Mouse (Mus musculus) heart, embryonic 13.5 days (tissue): ENCODE data around the gene Arhgap24. TPM values are rescaled to one million over a fixed set of nuclear protein-coding genes. Genes with fewer than 3 reads are reported as not detected.
A peak's percentile ranks its signal among the peaks of the same experiment; 100 is the strongest.

ENCODE experiments used
- ATAC-seq: fragments of 200-750 bp; cut with Nextera tagmentation; 2 replicates; pipeline ENCODE4 v1.8.0; 2017; ENCODE audit warnings: moderate TSS enrichment; ENCODE audit not compliant: insufficient number of reproducible peaks, low FRiP score, low TSS enrichment; ENCODE audit errors: extremely low read depth
- H3K27ac ChIP-seq: fragments of 300-500 bp; sonication (generic); replicated peaks from 2 replicates; pipeline ENCODE4 v1.5.1; 2015; ENCODE audit warnings: moderate library complexity, mild to moderate bottlenecking, inconsistent platforms
- H3K27me3 ChIP-seq: fragments of 300-500 bp; sonication (generic); replicated peaks from 2 replicates; pipeline ENCODE4 v1.6.1; 2015; ENCODE audit warnings: mild to moderate bottlenecking, inconsistent platforms
- H3K36me3 ChIP-seq: fragments of 300-500 bp; sonication (generic); 2 replicates; pipeline ENCODE4 v1.6.1; 2015; ENCODE audit warnings: mild to moderate bottlenecking, inconsistent platforms
- H3K4me1 ChIP-seq: fragments of 300-500 bp; sonication (generic); 2 replicates; pipeline ENCODE4 v1.6.1; 2015; ENCODE audit warnings: inconsistent platforms
- H3K4me2 ChIP-seq: fragments of 300-500 bp; sonication (generic); 2 replicates; pipeline ENCODE4 v1.6.1; 2015; ENCODE audit warnings: inconsistent platforms, mild to moderate bottlenecking, moderate library complexity
- H3K4me3 ChIP-seq: fragments of 300-500 bp; sonication (generic); 2 replicates; pipeline ENCODE4 v1.5.1; 2015; ENCODE audit warnings: moderate library complexity, mild to moderate bottlenecking, inconsistent platforms
- H3K9ac ChIP-seq: fragments of 300-500 bp; sonication (generic); 2 replicates; pipeline ENCODE4 v1.6.1; 2015; ENCODE audit warnings: inconsistent platforms, mild to moderate bottlenecking, moderate library complexity
- H3K9me3 ChIP-seq: fragments of 300-500 bp; sonication (generic); 2 replicates; pipeline ENCODE4 v1.6.1; 2016; ENCODE audit warnings: inconsistent platforms
- WGBS: fragments of 180-500 bp; shearing (Covaris S2); methylation state at CpG from one replicate; pipeline ENCODE4 v1.1.7; 2015; ENCODE audit warnings: mixed read lengths; 5-methylcytosine and 5-hydroxymethylcytosine counted together
- polyA plus RNA-seq: library from polyadenylated mRNA; unstranded; fragments of >200 nt; fragmentation: Nextera tagmentation; extraction: Ambion mirVana; gene quantifications from 2 replicates; pipeline ENCODE4 v1.2.1, GENCODE M21; 2015

Arhgap24 gene
- polyA plus RNA-seq, 1 experiment from 2014 or later: 11.2 TPM

DNA sequence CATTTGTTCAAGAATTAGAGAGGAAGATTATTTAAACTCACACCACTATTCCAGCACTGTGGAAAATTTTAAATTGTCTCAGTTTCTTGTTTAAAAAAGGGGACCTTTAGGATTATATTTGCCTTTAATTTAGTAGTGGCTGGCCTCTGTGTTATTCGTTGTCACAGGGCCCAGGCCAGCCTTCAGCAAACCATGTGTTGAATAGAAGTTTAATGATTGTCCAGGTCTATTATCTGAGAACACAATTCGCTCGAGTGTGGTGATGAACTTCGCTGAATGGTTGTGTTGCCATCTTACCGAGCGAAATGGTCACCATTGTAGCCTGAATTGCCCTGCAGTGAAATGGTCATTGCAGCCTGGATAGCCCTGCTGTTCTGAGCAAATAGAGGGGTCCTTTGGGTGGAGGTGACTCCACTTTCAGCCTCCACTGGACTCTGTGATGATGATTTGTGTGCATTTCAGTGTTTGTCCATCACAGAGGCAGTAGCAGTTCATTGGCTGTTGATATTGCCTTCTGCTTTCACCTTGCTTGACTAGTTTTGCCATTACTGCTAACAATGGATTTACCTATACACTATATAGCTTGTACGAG is 329.3 kb downstream of the Arhgap24 start:
- no peak overlapping the region for H3K4me2 ChIP-seq
- H3K9ac ChIP-seq: no peak overlapping the region
- WGBS: 84% methylated on average over 7 of the region's 7 CpGs
- no peak overlapping the region for H3K4me3 ChIP-seq
- H3K27ac ChIP-seq: no peak overlapping the region
- no peaks in the 10 kb centered on the region for H3K36me3 ChIP-seq
- no peak for ATAC-seq
- no peaks in the 10 kb centered on the region; the same call in 1 of the 2 replicates for H3K4me1 ChIP-seq
- no peaks in the 10 kb centered on the region for H3K27me3 ChIP-seq
- no peaks in the 10 kb centered on the region for H3K9me3 ChIP-seq

- Histone ChIP-seq H3K4me3 (no peak overlapping the region), H3K9me3 (no peaks in the 10 kb centered on the region), H3K4me1 (no peaks in the 10 kb centered on the region; the same call in 1 of the 2 replicates), H3K9ac (no peak overlapping the region), H3K27ac (no peak overlapping the region), H3K4me2 (no peak overlapping the region), H3K36me3 (no peaks in the 10 kb centered on the region), H3K27me3 (no peaks in the 10 kb centered on the region)
- ATAC-seq: no peak
- 76% methylated on average over 3 of the region's 3 CpGs for WGBS
Observed at GRCm38 (mm10) chr5:102813271-102813670, 332.1 kb downstream of the Arhgap24 start.

DNA sequence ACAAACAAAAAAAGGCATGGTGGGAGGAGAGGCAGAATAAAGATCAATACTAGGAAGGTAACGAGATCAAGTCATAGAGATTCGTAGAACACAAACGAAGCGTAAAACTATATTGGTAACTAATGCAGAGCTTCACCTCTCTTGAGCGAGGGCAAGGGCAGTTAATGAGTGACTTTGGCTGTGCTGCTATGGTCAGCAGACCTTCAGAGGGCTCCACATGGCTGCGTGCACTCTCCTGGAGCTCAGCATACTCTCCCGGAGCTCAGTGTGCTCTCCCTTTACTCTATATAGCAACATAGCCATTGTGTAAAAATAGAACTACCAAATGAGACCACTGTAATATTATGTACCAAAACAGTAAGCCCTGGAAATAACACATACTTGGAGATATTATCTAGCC is 336.4 kb downstream of the Arhgap24 start:
- no peak overlapping the region for H3K4me2 ChIP-seq
- no peak overlapping the region for H3K27ac ChIP-seq
- no peak overlapping the region for H3K9ac ChIP-seq
- H3K4me1 ChIP-seq: no peaks in the 10 kb centered on the region
- WGBS: 61% methylated on average over 7 of the region's 7 CpGs
- ATAC-seq: no peak
- no peak overlapping the region for H3K4me3 ChIP-seq
- H3K9me3 ChIP-seq: no peaks in the 10 kb centered on the region
- no peaks in the 10 kb centered on the region for H3K36me3 ChIP-seq
- no peaks in the 10 kb centered on the region for H3K27me3 ChIP-seq

DNA sequence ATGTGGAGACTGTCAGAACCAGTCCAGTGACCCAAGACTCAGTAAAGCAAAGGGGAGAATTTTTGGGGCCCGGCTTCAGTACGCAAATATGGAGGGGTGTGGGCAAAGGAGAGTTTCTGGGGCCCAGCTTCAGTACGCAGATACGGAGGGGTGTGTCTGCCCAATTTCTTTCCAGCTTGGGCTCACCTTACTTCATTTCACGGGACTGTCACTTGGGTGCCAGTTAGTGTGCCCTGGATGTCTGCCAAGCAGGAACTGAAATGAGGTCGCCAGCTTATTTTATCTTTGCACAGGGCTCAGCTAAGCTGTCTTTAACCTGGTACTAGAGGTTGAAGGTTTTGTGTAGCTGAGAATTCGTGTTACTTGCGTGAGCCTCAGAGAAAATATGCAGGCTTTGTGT is 344.3 kb downstream of the Arhgap24 start:
- Histone ChIP-seq H3K9ac (no peak overlapping the region), H3K36me3 (no peaks in the 10 kb centered on the region), H3K4me1 (peaks cover 8% of the 10 kb centered on the region), H3K4me3 (no peak overlapping the region), H3K27me3 (no peaks in the 10 kb centered on the region), H3K27ac (0 out of 2 replicates have a peak overlapping the region, but pooled peaks have one; percentile 4), H3K9me3 (no peaks in the 10 kb centered on the region), H3K4me2 (no peak overlapping the region)
- no peak for ATAC-seq
- WGBS: 59% methylated on average over 8 of the region's 8 CpGs

GRCm38 (mm10) chr5:102839071-102839470 is 357.9 kb downstream of the Arhgap24 start:
- Histone ChIP-seq H3K9ac (no peak overlapping the region), H3K4me3 (no peak overlapping the region), H3K27me3 (no peaks in the 10 kb centered on the region), H3K4me2 (no peak overlapping the region), H3K27ac (no peak overlapping the region), H3K9me3 (no peaks in the 10 kb centered on the region), H3K36me3 (no peaks in the 10 kb centered on the region), H3K4me1 (peaks cover 6% of the 10 kb centered on the region; the same call in 1 of the 2 replicates)
- ATAC-seq: no peak
- WGBS: 33% methylated on average over 4 of the region's 4 CpGs

GRCm38 (mm10) chr5:102843934-102844709 is 362.9 kb downstream of the Arhgap24 start:
- Histone ChIP-seq H3K27ac (no peak overlapping the region), H3K4me1 (peaks cover 40% of the 10 kb centered on the region), H3K4me3 (no peak overlapping the region), H3K27me3 (no peaks in the 10 kb centered on the region), H3K36me3 (no peaks in the 10 kb centered on the region), H3K9me3 (no peaks in the 10 kb centered on the region), H3K4me2 (no peak overlapping the region; the same call in 1 of the 2 replicates), H3K9ac (no peak overlapping the region)
- no peak for ATAC-seq
- 48% methylated on average over 5 of the region's 5 CpGs for WGBS

DNA sequence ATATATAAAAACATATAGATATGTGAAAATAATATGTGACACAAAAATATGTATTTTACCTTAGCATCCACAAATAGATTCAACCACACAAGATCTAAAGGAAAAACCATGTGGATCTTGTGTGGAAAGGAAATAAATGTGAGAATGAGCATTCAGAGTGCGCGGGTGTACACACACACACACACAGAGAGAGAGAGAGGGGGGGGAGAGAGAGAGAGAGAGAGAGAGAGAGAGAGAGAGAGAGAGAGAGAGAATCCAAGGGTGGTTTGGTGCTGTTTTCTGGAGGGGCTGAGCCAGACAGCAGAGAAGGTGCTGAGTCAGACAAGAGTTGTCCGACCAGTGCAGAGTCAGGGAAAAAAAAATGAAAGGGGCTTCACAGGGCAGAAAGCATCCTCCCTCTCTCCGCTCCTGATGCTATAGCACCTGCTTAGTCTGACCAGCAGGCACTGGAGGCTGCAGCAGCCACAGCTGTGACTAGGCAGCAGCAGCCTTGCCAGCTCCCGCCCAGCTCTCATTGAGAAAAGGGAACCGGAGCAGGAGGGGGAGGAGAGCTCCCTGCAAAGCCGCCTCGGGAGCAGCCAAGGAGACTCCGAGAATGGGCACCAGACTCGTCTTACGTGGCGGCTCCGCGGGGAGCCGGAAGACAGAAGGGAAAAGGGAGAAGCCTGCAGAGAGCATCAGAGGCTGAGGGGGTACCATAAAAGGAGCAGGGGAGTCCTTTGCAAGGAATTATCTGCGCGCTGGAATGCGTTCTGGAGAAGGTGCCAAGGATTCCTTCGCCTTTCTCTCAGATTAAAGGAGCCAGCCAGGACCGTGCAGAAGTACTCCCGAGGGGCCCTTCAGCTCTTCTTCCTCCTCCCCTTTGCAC is 363.8 kb downstream of the Arhgap24 start:
- 0 out of 2 replicates have a peak, but pooled peaks have one; percentile 34 for ATAC-seq
- no peaks in the 10 kb centered on the region for H3K9me3 ChIP-seq
- H3K27ac ChIP-seq: peak overlapping the region; percentile 71
- H3K4me3 ChIP-seq: peak overlapping the region; percentile 59
- H3K4me2 ChIP-seq: peak overlapping the region; percentile 80
- under 1% methylated on average over 21 of the region's 21 CpGs for WGBS
- peaks cover 40% of the 10 kb centered on the region for H3K4me1 ChIP-seq
- H3K36me3 ChIP-seq: no peaks in the 10 kb centered on the region
- H3K9ac ChIP-seq: peak overlapping the region; percentile 79
- H3K27me3 ChIP-seq: no peaks in the 10 kb centered on the region

GRCm38 (mm10) chr5:102845800-102846199 is 364.6 kb downstream of the Arhgap24 start:
- no peaks in the 10 kb centered on the region for H3K36me3 ChIP-seq
- H3K4me2 ChIP-seq: peak overlapping the region; percentile 80
- no peaks in the 10 kb centered on the region for H3K27me3 ChIP-seq
- WGBS: 16% methylated on average over 11 of the region's 11 CpGs
- ATAC-seq: no peak
- no peaks in the 10 kb centered on the region for H3K9me3 ChIP-seq
- H3K9ac ChIP-seq: peak overlapping the region; percentile 79
- peaks cover 38% of the 10 kb centered on the region for H3K4me1 ChIP-seq
- peak overlapping the region; percentile 59 for H3K4me3 ChIP-seq
- H3K27ac ChIP-seq: peak overlapping the region; percentile 71

DNA sequence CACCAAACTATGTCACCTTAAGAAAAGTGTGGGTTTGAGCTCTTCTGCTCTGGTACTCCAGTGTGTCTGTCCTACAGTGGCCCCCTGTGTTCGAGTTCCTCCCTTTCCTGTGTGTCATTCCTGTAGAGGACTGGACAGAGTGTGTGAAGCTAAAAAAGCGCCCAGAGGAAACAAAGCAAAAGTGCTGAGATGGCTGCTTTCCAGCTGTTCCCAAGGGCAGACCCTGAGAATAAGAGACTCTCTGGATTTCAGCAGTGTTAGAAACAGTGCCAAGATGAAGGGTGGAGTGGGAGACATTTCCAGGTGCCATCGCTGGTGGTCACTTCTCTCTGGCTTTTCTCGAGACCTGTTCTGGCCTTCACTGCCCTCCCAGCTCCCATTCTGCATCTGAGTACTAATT is 366.7 kb downstream of the Arhgap24 start:
- no peaks in the 10 kb centered on the region for H3K27me3 ChIP-seq
- ATAC-seq: no peak
- no peaks in the 10 kb centered on the region for H3K9me3 ChIP-seq
- no peak overlapping the region; the same call in 1 of the 2 replicates for H3K27ac ChIP-seq
- no peaks in the 10 kb centered on the region for H3K36me3 ChIP-seq
- H3K4me1 ChIP-seq: peaks cover 34% of the 10 kb centered on the region
- peak overlapping the region; percentile 29 for H3K9ac ChIP-seq
- 43% methylated on average over 4 of the region's 4 CpGs for WGBS
- peak overlapping the region; percentile 80; the same call in 1 of the 2 replicates for H3K4me2 ChIP-seq
- no peak overlapping the region for H3K4me3 ChIP-seq

- Histone ChIP-seq H3K4me1 (peaks cover 25% of the 10 kb centered on the region), H3K4me3 (no peak overlapping the region), H3K9me3 (no peaks in the 10 kb centered on the region), H3K4me2 (no peak overlapping the region), H3K36me3 (no peaks in the 10 kb centered on the region), H3K27me3 (no peaks in the 10 kb centered on the region), H3K9ac (no peak overlapping the region), H3K27ac (no peak overlapping the region)
- WGBS: 62% methylated on average over 2 of the region's 2 CpGs
- ATAC-seq: no peak
Observed at GRCm38 (mm10) chr5:102851761-102852160, 370.6 kb downstream of the Arhgap24 start.

- no peak overlapping the region for H3K27ac ChIP-seq
- no peak overlapping the region for H3K4me3 ChIP-seq
- H3K4me2 ChIP-seq: no peak overlapping the region
- WGBS: 82% methylated on average over 1 of the region's 1 CpGs
- H3K9ac ChIP-seq: no peak overlapping the region
- no peaks in the 10 kb centered on the region for H3K27me3 ChIP-seq
- no peaks in the 10 kb centered on the region for H3K36me3 ChIP-seq
- H3K9me3 ChIP-seq: no peaks in the 10 kb centered on the region
- peaks cover 12% of the 10 kb centered on the region; the same call in 1 of the 2 replicates for H3K4me1 ChIP-seq
- no peak for ATAC-seq
Observed at GRCm38 (mm10) chr5:102853750-102854149, 372.6 kb downstream of the Arhgap24 start.
